Mouse (Mus musculus) adrenal gland, adult (tissue): ENCODE data around the gene Astn2.
A peak's percentile ranks its signal among the peaks of the same experiment; 100 is the strongest.

Experiments
- DNase-seq, 2 experiments: peaks; one replicate each; pipeline ENCODE4 v3.0.0; 2022 to 2023; ENCODE audit warnings: low spot score in 1 of 2; ENCODE audit not compliant: inconsistent age in 2 of 2

Astn2 gene

GRCm38 (mm10) chr4:65594601-65595369 lies 809.6 kb downstream of the Astn2 start:
- DNase-seq, result peak; percentile 43 to 52

- DNase-seq, result peak in 1 of 2 experiments; percentile 80
Observed at GRCm38 (mm10) chr4:65589780-65590179, 814.6 kb downstream of the Astn2 start.

DNA sequence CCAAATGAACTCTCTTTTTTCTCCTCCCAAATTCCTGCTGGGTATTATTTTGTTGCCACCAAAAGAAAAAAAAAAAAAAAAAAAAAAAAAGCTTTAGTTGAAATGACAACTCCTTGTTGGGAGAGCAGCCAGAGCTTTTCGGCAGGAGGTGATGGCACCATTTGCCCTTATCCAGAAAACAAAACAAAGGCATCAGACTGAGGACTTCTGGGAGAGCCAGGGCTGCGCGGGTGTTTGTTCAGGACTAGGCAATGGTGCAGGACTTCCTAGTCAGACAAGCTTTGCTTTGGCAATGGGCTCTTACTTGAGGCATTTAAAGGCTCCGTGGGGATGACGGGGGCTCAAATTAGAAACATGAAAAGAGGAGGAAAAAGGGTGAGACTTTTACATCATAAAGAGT lies 817.5 kb downstream of the Astn2 start:
- DNase-seq, result no peak

DNA sequence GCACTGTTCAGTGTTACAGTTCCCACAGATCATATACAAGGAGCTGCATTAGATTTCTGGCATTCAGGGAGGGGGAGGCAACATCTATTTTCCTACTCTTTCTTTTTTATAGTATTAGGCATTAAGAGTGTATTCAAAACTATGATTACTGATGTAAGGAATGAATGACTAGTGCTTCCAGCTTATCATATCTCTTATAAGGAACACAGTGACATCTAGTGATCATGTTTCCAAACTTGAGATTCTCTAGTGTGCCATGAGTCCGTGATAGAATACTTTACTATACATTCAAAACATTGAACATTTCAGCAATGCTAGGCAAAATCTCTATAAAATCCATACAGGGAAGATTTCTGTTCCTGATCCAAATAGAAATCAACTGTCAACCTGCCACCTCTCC lies 824.2 kb downstream of the Astn2 start:
- DNase-seq, result no peak

- peak in 1 of 2 experiments; percentile 68 for DNase-seq
Observed at GRCm38 (mm10) chr4:65565493-65565892, 838.9 kb downstream of the Astn2 start.

GRCm38 (mm10) chr4:65548561-65548960 lies 855.9 kb downstream of the Astn2 start:
- peak in 1 of 2 experiments; percentile 30 for DNase-seq

- DNase-seq, result no peak
Observed at GRCm38 (mm10) chr4:65545582-65545981, 858.8 kb downstream of the Astn2 start.

GRCm38 (mm10) chr4:65532071-65532736 lies 872.2 kb downstream of the Astn2 start:
- DNase-seq, result no peak

- DNase-seq, result no peak
Observed at GRCm38 (mm10) chr4:65531621-65532020, 872.8 kb downstream of the Astn2 start.

- DNase-seq, result no peak
Observed at GRCm38 (mm10) chr4:65530901-65531300, 873.5 kb downstream of the Astn2 start.

DNA sequence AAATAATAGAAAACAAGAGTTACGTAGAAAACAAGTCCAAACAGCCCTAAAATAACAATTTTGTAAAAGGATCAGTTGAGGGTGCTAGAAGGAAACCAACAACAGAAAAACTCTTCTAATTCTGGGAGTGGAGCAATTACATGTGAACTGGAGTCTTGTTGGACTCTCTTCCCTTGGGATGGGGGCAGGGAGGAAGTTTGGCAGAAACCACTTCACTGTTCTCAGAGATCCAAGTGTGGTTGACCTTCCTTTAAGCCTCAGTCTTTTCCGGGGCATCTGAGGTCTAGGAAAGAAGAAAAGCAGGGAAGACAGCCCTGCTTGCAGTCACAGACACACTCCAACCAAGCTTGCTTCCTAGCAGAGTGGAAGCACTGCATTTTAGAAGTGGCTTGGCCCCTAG lies 896.3 kb downstream of the Astn2 start:
- peak in 1 of 2 experiments; percentile 38 for DNase-seq

DNA sequence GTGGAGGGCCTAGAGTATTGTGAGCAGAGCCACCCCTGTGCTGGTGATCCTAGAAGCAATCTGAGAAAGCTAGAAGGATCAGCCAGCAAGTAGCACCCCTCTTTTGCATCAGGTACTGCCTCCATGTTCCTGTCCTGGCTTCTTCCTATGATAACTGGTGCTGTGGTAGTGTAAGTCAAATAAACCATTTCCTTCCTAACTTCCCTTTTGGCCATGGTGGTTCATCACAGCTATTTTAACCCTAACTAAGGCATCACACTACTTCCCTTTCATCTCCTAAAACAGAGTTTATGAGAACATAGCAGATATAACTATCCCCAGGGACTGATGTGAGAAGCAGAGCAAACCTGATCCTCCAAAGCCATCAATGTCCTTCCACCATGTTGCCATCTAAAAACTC lies 897.5 kb downstream of the Astn2 start:
- no peak for DNase-seq

DNA sequence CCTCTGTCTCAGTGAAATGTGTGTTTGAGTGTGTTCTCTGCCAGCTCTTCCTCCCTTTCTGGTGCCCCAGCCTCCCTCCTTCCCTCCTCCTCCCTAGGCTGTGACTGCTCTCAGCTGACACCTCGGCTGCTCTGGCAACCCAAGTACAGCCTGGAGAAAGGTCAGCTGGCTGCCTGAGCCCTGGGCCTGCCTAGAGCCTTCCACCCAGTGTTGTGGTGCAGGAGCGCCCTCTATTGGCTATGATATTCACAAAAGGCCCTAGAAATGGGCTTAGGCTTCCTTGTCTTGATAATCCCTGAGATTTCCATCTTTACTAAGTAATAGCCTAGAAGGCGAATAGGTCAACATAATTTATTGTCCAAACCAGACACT lies 908.0 kb downstream of the Astn2 start:
- peak; percentile 83 to 95 for DNase-seq

- no peak for DNase-seq
Observed at GRCm38 (mm10) chr4:65495705-65496462, 908.5 kb downstream of the Astn2 start.

DNA sequence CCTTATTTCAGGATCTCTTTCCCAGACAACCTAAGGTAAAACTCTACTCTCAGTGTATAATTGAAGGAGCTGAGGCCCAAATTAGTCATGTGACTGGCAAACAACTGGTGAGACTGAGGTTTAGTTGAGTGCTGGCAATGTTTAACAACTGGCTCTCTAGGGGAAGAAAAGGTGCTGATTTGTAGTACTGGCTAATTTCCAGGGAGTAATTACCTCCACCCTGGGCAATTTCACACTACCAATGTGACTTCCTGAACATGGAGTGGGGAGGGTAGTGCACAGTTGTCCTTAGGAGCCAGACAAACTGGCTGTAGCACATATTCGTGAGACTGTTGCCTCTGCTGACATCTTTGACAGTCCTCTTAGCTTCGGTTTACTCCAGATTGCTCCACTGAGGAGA lies 912.9 kb downstream of the Astn2 start:
- DNase-seq, result no peak

DNA sequence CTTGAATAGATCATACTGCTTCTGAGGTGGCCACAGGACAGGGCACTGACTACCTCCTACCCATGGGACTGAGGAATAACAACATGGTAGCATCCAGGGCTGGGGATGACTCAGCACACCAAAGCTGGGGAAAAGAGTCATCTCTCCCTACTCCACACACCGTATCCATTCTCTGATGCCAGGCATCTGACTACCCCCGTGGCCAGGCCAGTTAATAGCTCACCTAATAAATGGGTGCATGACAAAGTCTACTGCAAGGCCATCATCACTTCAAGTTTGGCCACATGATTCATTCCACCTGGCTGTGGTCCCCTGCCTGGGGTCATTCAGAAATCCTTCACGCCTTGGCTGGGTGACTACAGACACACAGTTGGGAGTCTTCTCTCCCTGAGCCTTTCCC lies 914.7 kb downstream of the Astn2 start:
- no peak for DNase-seq

- peak; percentile 48 to 78 for DNase-seq
Observed at GRCm38 (mm10) chr4:65481632-65482031, 922.8 kb downstream of the Astn2 start.

DNA sequence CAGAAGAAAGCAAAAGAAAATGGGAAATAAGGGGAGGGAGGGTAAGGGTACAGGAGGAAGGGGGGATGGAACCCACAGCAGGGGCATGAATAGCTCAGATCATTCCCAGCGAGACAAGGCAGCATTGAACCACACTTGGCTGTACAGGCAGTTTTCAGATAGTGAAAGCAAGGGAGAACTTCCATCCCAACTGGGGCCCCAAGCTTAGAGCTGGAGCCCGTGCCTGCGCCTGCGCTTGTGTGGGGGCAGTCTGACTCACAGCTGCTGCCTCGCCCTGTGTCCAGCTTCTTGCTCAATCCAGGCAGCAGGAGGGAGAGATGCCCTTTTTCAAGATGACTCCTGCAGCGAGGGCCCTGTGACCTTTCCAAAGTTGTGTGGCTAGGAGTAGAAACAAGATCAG lies 927.3 kb downstream of the Astn2 start:
- DNase-seq, result peak; percentile 84 to 91

DNA sequence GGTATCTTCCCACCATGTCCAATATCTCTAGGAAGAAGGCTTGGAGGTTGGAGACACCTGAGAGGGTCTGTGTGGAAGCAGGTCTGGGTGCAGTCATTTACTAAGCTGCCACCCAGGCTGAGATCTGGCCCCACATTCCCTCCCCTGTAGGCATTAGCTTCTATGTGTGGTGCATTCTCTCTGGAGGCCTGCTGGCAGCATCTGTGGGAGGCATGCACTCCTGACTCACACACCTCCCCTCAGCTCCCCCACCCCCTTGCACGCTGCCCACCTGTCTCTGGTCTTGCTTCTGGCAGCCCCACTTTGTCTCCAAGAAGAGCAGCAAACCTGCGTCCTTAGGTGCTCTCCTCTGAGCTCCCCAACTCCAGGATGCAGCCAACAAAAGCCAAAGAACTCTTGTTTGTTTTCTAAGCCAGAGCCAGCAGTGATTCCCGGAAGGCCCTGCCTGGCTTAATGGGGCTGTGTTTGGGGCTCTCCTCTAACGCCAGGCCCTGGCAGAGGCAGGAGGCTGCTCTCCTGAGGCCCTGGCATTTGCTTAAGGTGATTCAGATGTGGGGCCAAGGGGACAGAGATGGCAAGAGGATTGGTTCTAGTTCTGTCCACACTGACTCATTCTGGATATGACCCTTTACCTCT lies 928.4 kb downstream of the Astn2 start:
- DNase-seq, result peak; percentile 25 to 72

- DNase-seq, result peak in 1 of 2 experiments; percentile 35
Observed at GRCm38 (mm10) chr4:65473141-65473540, 931.3 kb downstream of the Astn2 start.

GRCm38 (mm10) chr4:65449171-65449570 lies 955.2 kb downstream of the Astn2 start:
- no peak for DNase-seq
